Mouse (Mus musculus): ENCODE measurements at regions not wholly inside any gene's neighbourhood (a gene's known extent, or its start where the extent isn't known, plus 50 kb on each side); places are given as distances from the start of the nearest gene placed in this dataset.

DNA sequence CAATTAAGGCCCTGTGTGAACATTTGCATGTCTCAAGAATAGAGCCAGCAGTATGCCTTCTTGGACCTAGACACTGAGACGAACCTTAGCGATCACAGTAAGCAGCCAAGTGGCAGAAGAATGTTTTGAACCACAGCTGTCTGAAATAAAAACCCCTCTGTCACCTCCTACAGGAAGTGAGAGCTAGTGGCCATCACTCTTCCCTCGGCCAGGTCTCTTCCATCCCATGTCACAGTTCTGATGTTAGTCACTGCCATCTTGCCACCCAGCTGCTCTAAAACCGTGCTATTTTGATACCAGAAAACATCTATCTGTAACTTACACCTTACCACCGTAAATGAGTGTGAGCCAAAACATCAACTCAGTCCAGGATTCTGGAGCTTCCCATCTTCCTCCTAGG, 197.8 kb upstream of the Cdh5 start:
- no peaks in the 10 kb centered on the region for H3K27me3 ChIP-seq (ENCODE audit: control insufficient read depth, insufficient read depth, low read length)
- ATAC-seq (ENCODE audit: insufficient number of reproducible peaks, insufficient read depth, low FRiP score, low read depth) = no peak
- WGBS = 79% methylated on average over 5 of the region's 5 CpGs
- H3K4me3 ChIP-seq (ENCODE audit: control insufficient read depth in 1 of 2, insufficient read depth in 1 of 2, low read depth in 1 of 2, low read length in 2 of 2) = no peak overlapping the region
- no peaks in the 10 kb centered on the region for H3K36me3 ChIP-seq (ENCODE audit: control insufficient read depth, insufficient read depth, low read length)
- H3K9ac ChIP-seq (ENCODE audit: low read length) = no peak overlapping the region
- no peak overlapping the region for H3K4me2 ChIP-seq (ENCODE audit: low read length)
- H3K4me1 ChIP-seq (ENCODE audit: control insufficient read depth in 2 of 2, insufficient read depth in 2 of 2, low read length in 2 of 2) = no peaks in the 10 kb centered on the region
- peaks cover 9% of the 10 kb centered on the region for H3K9me3 ChIP-seq (ENCODE audit: control insufficient read depth, low read length)
- H3K27ac ChIP-seq (replicated peaks in 1 of 2; ENCODE audit: control insufficient read depth in 1 of 2, insufficient read depth in 1 of 2, low read depth in 2 of 2, low read length in 2 of 2) = no peak overlapping the region

DNA sequence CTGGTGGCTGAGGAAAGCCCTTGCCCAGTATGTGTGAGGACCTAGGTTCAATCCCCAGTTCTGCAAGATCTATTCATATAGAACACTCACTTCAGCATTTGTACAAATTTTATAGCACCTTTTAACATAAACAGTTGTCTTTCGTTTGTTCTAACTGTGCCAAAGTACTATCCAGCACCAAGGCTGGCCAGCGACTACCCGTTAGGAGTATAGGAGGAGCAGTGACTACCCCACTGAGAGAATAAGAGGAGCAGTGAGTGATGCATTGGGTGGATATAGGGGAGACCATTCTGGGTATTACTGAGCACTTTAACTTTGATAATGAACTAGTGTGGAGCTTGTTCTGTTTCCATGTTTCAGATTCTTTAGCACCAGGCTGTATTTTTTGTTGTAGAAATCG, 193.8 kb upstream of the Cdh5 start:
- Histone ChIP-seq H3K9me3 (ENCODE audit: control insufficient read depth, low read length) (peaks cover 9% of the 10 kb centered on the region), H3K4me2 (ENCODE audit: low read length) (no peak overlapping the region), H3K4me3 (ENCODE audit: control insufficient read depth in 1 of 2, insufficient read depth in 1 of 2, low read depth in 1 of 2, low read length in 2 of 2) (no peak overlapping the region), H3K9ac (ENCODE audit: low read length) (no peak overlapping the region), H3K27ac (replicated peaks in 1 of 2; ENCODE audit: control insufficient read depth in 1 of 2, insufficient read depth in 1 of 2, low read depth in 2 of 2, low read length in 2 of 2) (no peak overlapping the region), H3K36me3 (ENCODE audit: control insufficient read depth, insufficient read depth, low read length) (no peaks in the 10 kb centered on the region), H3K27me3 (ENCODE audit: control insufficient read depth, insufficient read depth, low read length) (no peaks in the 10 kb centered on the region), H3K4me1 (ENCODE audit: control insufficient read depth in 2 of 2, insufficient read depth in 2 of 2, low read length in 2 of 2) (no peaks in the 10 kb centered on the region)
- 88% methylated on average over 4 of the region's 4 CpGs for WGBS
- ATAC-seq (ENCODE audit: insufficient number of reproducible peaks, insufficient read depth, low FRiP score, low read depth) = no peak

DNA sequence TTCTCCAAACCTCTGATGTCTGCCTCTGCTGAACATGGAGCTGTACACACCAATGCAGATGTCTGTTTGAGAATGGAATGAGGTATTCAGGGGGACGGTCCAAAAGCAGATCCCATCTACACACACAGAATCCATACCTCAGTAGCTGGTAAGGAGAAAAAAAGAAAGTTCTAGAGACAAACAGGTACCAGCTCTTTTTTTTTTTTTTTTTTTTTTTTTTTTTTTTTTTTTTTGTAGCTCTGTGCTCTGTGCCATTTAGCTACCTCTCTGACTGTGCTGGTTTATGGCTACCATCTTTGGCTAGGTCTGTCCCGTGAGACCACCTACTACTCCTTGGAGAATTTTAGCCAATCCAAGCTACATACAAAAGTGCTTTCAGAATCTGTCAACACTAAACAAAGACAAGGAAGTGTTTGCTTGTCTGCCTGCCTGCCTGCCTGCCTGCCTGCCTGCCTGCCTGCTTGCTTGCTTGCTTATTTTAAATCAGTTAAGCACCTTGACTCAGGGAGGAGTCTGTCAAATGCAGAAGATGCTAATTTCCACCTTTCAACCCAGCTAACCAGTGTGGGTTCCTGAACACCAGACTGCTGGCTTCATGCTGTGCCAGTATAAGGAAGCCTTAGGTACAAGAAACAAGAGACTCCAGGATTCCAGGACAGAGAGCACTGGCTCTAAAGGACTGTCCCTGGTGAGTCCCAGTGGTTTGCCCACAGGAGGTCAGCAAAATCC, 190.0 kb upstream of the Cdh5 start:
- peaks cover 6% of the 10 kb centered on the region for H3K9me3 ChIP-seq (ENCODE audit: control insufficient read depth, low read length)
- no peaks in the 10 kb centered on the region for H3K27me3 ChIP-seq (ENCODE audit: control insufficient read depth, insufficient read depth, low read length)
- 77% methylated on average over 2 of the region's 2 CpGs for WGBS
- no peak overlapping the region for H3K4me3 ChIP-seq (ENCODE audit: control insufficient read depth in 1 of 2, insufficient read depth in 1 of 2, low read depth in 1 of 2, low read length in 2 of 2)
- no peaks in the 10 kb centered on the region for H3K36me3 ChIP-seq (ENCODE audit: control insufficient read depth, insufficient read depth, low read length)
- H3K27ac ChIP-seq (replicated peaks in 1 of 2; ENCODE audit: control insufficient read depth in 1 of 2, insufficient read depth in 1 of 2, low read depth in 2 of 2, low read length in 2 of 2) = no peak overlapping the region
- ATAC-seq (ENCODE audit: insufficient number of reproducible peaks, insufficient read depth, low FRiP score, low read depth) = no peak
- H3K4me1 ChIP-seq (ENCODE audit: control insufficient read depth in 2 of 2, insufficient read depth in 2 of 2, low read length in 2 of 2) = peaks cover 2 to 3% of the 10 kb centered on the region in 2 experiments; a peak in 2 of 4 replicates
- no peak overlapping the region for H3K4me2 ChIP-seq (ENCODE audit: low read length)
- no peak overlapping the region for H3K9ac ChIP-seq (ENCODE audit: low read length)

DNA sequence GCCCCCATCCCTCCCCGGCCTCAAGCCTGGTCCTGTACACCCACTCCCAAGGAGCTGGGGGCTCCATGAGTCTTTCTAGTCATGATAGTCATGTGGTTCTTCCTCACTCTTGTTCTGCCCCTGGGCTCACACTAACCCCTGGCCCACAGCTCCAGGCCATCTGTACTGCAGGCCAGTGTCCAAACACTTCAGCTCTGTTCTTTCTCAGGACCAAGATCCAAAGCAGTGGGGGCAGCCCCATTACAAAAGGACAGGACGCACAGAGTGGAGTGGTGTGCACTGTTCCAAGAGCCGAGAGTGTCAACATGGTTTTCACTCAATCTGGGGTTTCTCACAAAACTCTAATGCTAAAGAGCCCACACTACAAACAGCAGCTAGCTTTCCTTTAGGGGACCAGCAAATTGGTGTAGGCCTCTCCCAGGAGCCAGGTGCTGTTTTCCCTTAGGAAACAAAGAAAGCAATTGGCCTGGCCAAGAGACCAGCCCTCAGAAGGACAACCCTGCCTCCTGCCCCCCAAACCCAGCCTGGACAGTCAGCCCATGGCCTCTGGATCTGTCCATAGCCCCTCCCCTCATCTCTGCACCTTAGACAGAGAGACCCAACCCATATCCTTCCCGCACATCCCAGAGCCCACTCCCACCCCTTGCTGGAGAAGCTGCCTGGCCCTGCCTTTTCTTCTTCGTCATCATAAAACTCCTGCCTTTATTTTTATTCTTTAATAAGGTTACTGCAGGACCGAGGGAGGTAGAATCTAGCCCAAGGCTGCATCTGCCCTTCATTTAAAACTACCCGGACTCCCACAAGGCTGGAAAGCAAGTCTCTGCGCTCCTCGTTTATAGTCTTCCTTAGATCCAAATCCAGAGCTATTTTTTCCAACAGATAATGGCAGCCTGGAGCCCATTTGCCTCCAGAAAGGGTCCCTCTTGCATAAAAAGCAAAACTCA, 188.2 kb upstream of the Cdh5 start:
- Histone ChIP-seq H3K4me2 (ENCODE audit: low read length) (no peak overlapping the region), H3K9ac (ENCODE audit: low read length) (no peak overlapping the region), H3K27ac (replicated peaks in 1 of 2; ENCODE audit: control insufficient read depth in 1 of 2, insufficient read depth in 1 of 2, low read depth in 2 of 2, low read length in 2 of 2) (no peak overlapping the region), H3K4me3 (ENCODE audit: control insufficient read depth in 1 of 2, insufficient read depth in 1 of 2, low read depth in 1 of 2, low read length in 2 of 2) (no peak overlapping the region), H3K4me1 (ENCODE audit: control insufficient read depth in 2 of 2, insufficient read depth in 2 of 2, low read length in 2 of 2) (peaks cover 2 to 3% of the 10 kb centered on the region in 2 experiments; a peak in 2 of 4 replicates), H3K9me3 (ENCODE audit: control insufficient read depth, low read length) (no peaks in the 10 kb centered on the region), H3K27me3 (ENCODE audit: control insufficient read depth, insufficient read depth, low read length) (no peaks in the 10 kb centered on the region), H3K36me3 (ENCODE audit: control insufficient read depth, insufficient read depth, low read length) (no peaks in the 10 kb centered on the region)
- 86% methylated on average over 9 of the region's 9 CpGs for whole genome bisulfite sequencing
- ATAC-seq (ENCODE audit: insufficient number of reproducible peaks, insufficient read depth, low FRiP score, low read depth) = no peak

DNA sequence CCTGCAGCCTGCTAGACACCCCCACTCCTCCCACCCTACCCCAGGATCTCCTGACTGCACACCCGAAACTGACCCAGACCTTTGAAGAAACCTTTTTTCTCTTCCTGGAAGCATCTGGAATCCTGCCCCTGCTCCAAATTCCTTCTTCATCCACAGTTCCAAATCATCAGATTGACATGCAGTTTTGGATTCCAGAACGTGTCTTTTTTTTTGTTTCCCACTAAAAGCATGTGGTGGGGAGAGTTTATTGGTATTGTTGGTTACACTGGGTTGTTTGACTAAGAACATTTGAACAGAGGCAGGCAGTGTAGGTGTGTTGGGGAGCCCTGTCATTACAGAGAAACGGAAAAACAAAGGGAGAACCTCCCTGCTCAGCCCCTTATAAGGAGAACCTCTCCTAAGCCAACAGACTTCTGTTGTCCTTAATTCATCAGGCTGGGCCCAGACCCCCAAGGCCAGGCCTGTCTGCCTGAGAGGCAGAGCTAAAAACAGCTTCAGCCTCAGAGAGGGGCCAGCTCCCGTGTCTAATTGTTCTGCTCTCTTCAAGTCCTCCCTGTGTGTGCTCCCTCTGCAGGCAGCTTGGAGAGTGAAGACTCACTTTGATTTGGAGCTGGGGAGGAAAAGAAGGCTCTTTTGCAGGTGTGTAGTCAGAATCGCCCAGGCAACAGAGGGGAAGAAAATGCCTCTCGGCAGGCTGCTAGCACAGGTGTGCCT, 187.3 kb upstream of the Cdh5 start:
- Histone ChIP-seq H3K9me3 (ENCODE audit: control insufficient read depth, low read length) (no peaks in the 10 kb centered on the region), H3K27ac (replicated peaks in 1 of 2; ENCODE audit: control insufficient read depth in 1 of 2, insufficient read depth in 1 of 2, low read depth in 2 of 2, low read length in 2 of 2) (no peak overlapping the region)
- no peak; the same call in 1 of the 2 replicates for ATAC-seq (ENCODE audit: insufficient number of reproducible peaks, insufficient read depth, low FRiP score, low read depth)

DNA sequence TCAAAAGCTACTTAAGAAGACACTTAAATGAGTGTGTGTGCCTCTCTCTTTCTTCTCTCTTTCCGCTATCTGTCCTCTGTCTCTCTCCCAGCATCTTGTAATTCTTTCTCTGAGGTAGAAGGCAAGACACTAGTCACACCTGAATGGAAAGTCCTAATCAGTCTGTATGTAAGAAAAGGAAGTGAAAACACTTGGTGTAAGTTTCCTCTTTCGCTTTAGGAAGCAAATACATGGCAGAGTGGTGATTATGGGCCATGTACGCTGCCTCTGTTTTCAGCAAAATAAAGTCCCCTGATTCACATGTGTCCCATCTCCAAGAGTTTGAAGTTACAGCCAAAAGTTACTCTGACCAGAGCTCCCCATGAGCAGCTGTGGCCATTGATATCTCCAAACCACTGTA, 182.1 kb upstream of the Cdh5 start:
- Histone ChIP-seq H3K4me3 (ENCODE audit: control insufficient read depth in 1 of 2, insufficient read depth in 1 of 2, low read depth in 1 of 2, low read length in 2 of 2) (no peak overlapping the region), H3K36me3 (ENCODE audit: control insufficient read depth, insufficient read depth, low read length) (no peaks in the 10 kb centered on the region), H3K4me2 (ENCODE audit: low read length) (no peak overlapping the region), H3K27me3 (ENCODE audit: control insufficient read depth, insufficient read depth, low read length) (no peaks in the 10 kb centered on the region), H3K9me3 (ENCODE audit: control insufficient read depth, low read length) (no peaks in the 10 kb centered on the region), H3K27ac (replicated peaks in 1 of 2; ENCODE audit: control insufficient read depth in 1 of 2, insufficient read depth in 1 of 2, low read depth in 2 of 2, low read length in 2 of 2) (no peak overlapping the region), H3K9ac (ENCODE audit: low read length) (no peak overlapping the region), H3K4me1 (ENCODE audit: control insufficient read depth in 2 of 2, insufficient read depth in 2 of 2, low read length in 2 of 2) (peaks cover 0 to 2% of the 10 kb centered on the region in 2 experiments; a peak in 1 of 4 replicates)
- 75% methylated on average over 3 of the region's 3 CpGs for WGBS
- no peak for ATAC-seq (ENCODE audit: insufficient number of reproducible peaks, insufficient read depth, low FRiP score, low read depth)

More for the DNA sequence above, 187.3 kb upstream of the Cdh5 start:
- no peak overlapping the region for H3K4me2 ChIP-seq (ENCODE audit: low read length)
- no peaks in the 10 kb centered on the region for H3K27me3 ChIP-seq (ENCODE audit: control insufficient read depth, insufficient read depth, low read length)
- no peak overlapping the region for H3K4me3 ChIP-seq (ENCODE audit: control insufficient read depth in 1 of 2, insufficient read depth in 1 of 2, low read depth in 1 of 2, low read length in 2 of 2)
- H3K36me3 ChIP-seq (ENCODE audit: control insufficient read depth, insufficient read depth, low read length) = no peaks in the 10 kb centered on the region
- WGBS = 40% methylated on average over 6 of the region's 6 CpGs
- peaks cover 2 to 3% of the 10 kb centered on the region in 2 experiments; a peak in 2 of 4 replicates for H3K4me1 ChIP-seq (ENCODE audit: control insufficient read depth in 2 of 2, insufficient read depth in 2 of 2, low read length in 2 of 2)
- no peak overlapping the region for H3K9ac ChIP-seq (ENCODE audit: low read length)

DNA sequence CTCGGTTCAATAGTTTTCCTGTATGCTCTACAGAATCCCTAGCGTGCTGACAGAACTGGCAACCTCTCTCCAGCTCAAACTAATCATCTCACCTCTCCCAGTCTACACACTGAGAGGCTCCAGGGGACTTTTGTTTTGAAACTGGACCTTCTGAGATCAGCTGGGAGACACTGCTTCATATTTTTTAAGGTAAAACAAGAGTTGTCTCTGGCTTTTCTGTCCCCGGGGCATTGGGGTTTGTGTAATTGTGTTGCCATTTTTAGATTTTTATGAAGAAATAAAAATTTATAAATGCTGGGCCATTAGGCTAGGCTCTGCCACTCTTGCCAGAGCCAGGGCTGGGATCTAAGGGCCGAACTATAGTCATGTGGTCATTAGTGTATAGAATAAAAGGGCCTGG, 179.8 kb upstream of the Cdh5 start:
- Histone ChIP-seq H3K27me3 (ENCODE audit: control insufficient read depth, insufficient read depth, low read length) (no peaks in the 10 kb centered on the region), H3K9ac (ENCODE audit: low read length) (no peak overlapping the region), H3K36me3 (ENCODE audit: control insufficient read depth, insufficient read depth, low read length) (no peaks in the 10 kb centered on the region), H3K9me3 (ENCODE audit: control insufficient read depth, low read length) (no peaks in the 10 kb centered on the region), H3K27ac (replicated peaks in 1 of 2; ENCODE audit: control insufficient read depth in 1 of 2, insufficient read depth in 1 of 2, low read depth in 2 of 2, low read length in 2 of 2) (no peak overlapping the region), H3K4me3 (ENCODE audit: control insufficient read depth in 1 of 2, insufficient read depth in 1 of 2, low read depth in 1 of 2, low read length in 2 of 2) (no peak overlapping the region), H3K4me1 (ENCODE audit: control insufficient read depth in 2 of 2, insufficient read depth in 2 of 2, low read length in 2 of 2) (no peaks in the 10 kb centered on the region), H3K4me2 (ENCODE audit: low read length) (no peak overlapping the region)
- ATAC-seq (ENCODE audit: insufficient number of reproducible peaks, insufficient read depth, low FRiP score, low read depth) = no peak
- 87% methylated on average over 4 of the region's 4 CpGs for WGBS
